Mouse (Mus musculus): Measurements from ENCODE around the gene Cdkl5. TPM values are rescaled to one million over a fixed set of nuclear protein-coding genes. Genes with fewer than 3 reads are reported as not detected.

The Cdkl5 gene
- polyA plus RNA-seq, 1 experiment from 2014 or later: 4.7 TPM

DNA sequence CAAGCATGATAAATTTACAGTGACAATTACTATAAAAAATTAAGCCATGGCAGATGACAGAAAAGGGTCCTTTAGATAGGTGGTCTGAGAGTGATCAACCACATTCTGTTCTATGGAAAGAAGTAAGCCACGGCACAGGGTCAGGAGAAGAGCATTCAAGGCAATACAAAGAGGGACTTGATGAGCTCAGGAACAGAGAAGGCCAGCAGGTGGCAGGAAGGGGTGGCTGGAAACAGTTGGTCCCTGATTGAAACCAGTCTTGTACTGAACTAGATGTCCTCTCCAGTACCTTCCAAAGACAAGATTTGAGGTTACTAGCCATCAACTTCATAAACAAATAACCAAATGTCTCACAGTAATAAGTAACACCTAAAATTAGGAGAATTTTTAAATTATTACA is 59.0 kb downstream of the Cdkl5 start:
- Histone ChIP-seq H3K4me2 (ENCODE audit: low read length) (no peak overlapping the region), H3K9me3 (replicated peaks; ENCODE audit: control insufficient read depth, low read length, poor library complexity, severe bottlenecking) (no peaks in the 10 kb centered on the region), H3K27ac (ENCODE audit: low read length) (no peak overlapping the region), H3K36me3 (ENCODE audit: control insufficient read depth, insufficient read depth, low read length) (no peaks in the 10 kb centered on the region), H3K4me3 (ENCODE audit: low read depth, low read length) (no peak overlapping the region), H3K4me1 (ENCODE audit: control insufficient read depth, insufficient read depth, low read length) (no peaks in the 10 kb centered on the region), H3K9ac (ENCODE audit: low read depth, low read length) (no peak overlapping the region), H3K27me3 (ENCODE audit: control insufficient read depth, insufficient read depth, low read depth, low read length) (no peaks in the 10 kb centered on the region; the same call in 1 of the 2 replicates)
- ATAC-seq: no peak
- WGBS: 55% methylated on average over 1 of the region's 1 CpGs

DNA sequence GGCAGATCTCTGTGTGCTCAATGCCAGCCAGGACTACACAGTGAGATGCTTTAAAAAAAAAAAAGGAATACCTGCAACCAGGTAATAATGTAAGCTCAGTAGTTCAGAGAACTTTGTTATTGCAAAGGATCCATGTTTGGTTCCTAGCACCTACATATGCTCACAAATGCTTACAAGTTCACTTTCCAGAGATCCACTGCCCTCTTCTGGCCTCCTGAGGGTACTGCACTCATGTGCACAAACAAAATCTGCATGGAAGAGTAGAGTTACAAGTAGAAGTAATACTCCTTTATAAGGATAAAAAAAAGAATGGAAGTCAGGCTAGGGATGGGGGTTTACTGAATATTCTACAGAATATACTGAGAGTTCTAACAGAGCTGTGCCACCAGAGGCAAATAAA is 63.8 kb downstream of the Cdkl5 start:
- H3K27ac ChIP-seq (ENCODE audit: low read length): no peak overlapping the region
- H3K36me3 ChIP-seq (ENCODE audit: control insufficient read depth, insufficient read depth, low read length): no peaks in the 10 kb centered on the region
- no peak overlapping the region for H3K9ac ChIP-seq (ENCODE audit: low read depth, low read length)
- no peak overlapping the region for H3K4me3 ChIP-seq (ENCODE audit: low read depth, low read length)
- H3K4me2 ChIP-seq (ENCODE audit: low read length): no peak overlapping the region
- no peak for ATAC-seq
- H3K4me1 ChIP-seq (ENCODE audit: control insufficient read depth, insufficient read depth, low read length): no peaks in the 10 kb centered on the region
- H3K9me3 ChIP-seq (replicated peaks; ENCODE audit: control insufficient read depth, low read length, poor library complexity, severe bottlenecking): no peaks in the 10 kb centered on the region
- no peaks in the 10 kb centered on the region for H3K27me3 ChIP-seq (ENCODE audit: control insufficient read depth, insufficient read depth, low read depth, low read length)

DNA sequence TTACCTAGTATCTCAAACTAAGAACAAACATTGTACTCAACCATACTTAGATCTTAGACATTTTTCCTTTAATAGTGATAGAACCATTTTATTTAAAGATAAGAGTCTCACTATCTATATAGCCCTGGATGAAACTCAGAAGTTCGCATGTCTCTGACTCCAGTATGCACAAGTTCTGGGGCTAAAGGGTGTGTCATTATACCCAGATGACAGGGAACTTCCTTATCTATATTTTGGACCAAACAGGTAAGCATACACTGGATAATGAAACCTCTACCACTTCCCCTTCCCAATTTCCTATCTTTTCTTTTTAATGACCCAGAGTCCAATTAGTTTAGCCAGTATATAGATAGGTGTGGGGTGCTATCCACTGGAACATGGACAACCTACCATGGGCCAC is 65.6 kb downstream of the Cdkl5 start:
- Histone ChIP-seq H3K27me3 (ENCODE audit: control insufficient read depth, insufficient read depth, low read depth, low read length) (no peaks in the 10 kb centered on the region), H3K4me1 (ENCODE audit: control insufficient read depth, insufficient read depth, low read length) (no peaks in the 10 kb centered on the region), H3K9ac (ENCODE audit: low read depth, low read length) (no peak overlapping the region), H3K4me3 (ENCODE audit: low read depth, low read length) (no peak overlapping the region), H3K9me3 (replicated peaks; ENCODE audit: control insufficient read depth, low read length, poor library complexity, severe bottlenecking) (no peaks in the 10 kb centered on the region), H3K27ac (ENCODE audit: low read length) (no peak overlapping the region), H3K36me3 (ENCODE audit: control insufficient read depth, insufficient read depth, low read length) (no peaks in the 10 kb centered on the region), H3K4me2 (ENCODE audit: low read length) (no peak overlapping the region)
- ATAC-seq: no peak
- 92% methylated on average over 1 of the region's 1 CpGs for WGBS

DNA sequence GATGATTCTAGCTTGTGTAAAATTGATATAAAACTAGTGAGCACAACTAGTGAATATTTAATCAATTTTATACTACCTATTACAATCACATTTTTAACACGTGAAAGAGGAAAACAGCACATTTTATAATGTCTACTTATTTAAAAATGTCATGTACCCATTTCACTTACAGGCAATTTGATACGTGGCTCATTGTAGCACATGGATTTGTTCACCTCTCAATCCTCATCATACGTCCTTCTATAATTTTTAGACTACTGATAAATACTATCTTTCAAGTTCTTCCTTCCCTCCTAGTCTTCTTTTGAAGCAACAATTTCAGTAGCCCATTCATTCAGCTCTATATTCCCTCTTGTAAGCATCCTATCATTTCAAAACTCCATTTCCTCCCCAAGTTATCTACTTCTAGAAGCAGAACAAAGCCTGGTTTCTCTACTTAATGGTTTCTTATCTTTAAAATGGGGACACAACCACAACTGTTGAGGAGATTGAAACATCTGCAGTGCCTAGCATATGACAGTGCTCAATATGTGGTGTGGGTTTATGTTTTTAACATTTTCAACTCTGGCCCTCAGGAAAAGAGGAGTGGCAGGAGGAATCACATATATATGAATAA is 75.4 kb downstream of the Cdkl5 start:
- no peaks in the 10 kb centered on the region for H3K9me3 ChIP-seq (replicated peaks; ENCODE audit: control insufficient read depth, low read length, poor library complexity, severe bottlenecking)
- H3K4me1 ChIP-seq (ENCODE audit: control insufficient read depth, insufficient read depth, low read length): no peaks in the 10 kb centered on the region
- no peak overlapping the region for H3K4me3 ChIP-seq (ENCODE audit: low read depth, low read length)
- no peak for ATAC-seq
- H3K27me3 ChIP-seq (ENCODE audit: control insufficient read depth, insufficient read depth, low read depth, low read length): no peaks in the 10 kb centered on the region
- no peak overlapping the region for H3K9ac ChIP-seq (ENCODE audit: low read depth, low read length)
- H3K27ac ChIP-seq (ENCODE audit: low read length): no peak overlapping the region
- WGBS: 87% methylated on average over 3 of the region's 3 CpGs
- no peak overlapping the region for H3K4me2 ChIP-seq (ENCODE audit: low read length)
- no peaks in the 10 kb centered on the region for H3K36me3 ChIP-seq (ENCODE audit: control insufficient read depth, insufficient read depth, low read length)

DNA sequence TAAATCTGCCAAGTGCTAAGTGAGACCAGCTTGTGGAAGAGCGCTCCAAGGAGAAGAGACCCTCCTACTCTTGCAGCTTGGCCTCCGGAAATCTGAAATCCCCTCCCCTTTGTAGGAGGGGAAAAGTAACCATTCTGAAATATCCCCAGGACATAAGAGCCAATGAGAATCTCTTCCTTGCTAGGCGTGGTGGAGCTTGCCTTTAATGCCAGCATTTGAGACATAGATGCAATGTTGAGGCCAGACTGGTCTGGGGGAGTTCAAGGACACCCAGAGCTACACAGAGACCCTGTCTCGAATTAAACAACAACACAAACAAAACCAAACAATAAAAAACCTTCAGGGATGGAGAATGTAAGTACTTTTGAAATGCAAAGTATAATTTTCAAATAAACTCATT is 87.6 kb downstream of the Cdkl5 start, which contains the start of gene Gja6:
Gja6 (minus strand) TSS at position 101 of the 400 bp plus-strand sequence.
- Histone ChIP-seq H3K4me2 (ENCODE audit: low read length) (no peak within 1 kb of the TSS), H3K36me3 (ENCODE audit: control insufficient read depth, insufficient read depth, low read length) (no peaks in the 10 kb centered on the region), H3K9ac (ENCODE audit: low read depth, low read length) (no peak within 1 kb of the TSS), H3K4me1 (ENCODE audit: control insufficient read depth, insufficient read depth, low read length) (no peaks in the 10 kb centered on the region), H3K27me3 (ENCODE audit: control insufficient read depth, insufficient read depth, low read depth, low read length) (no peaks in the 10 kb centered on the region), H3K4me3 (ENCODE audit: low read depth, low read length) (no peak within 1 kb of the TSS), H3K27ac (ENCODE audit: low read length) (no peak within 1 kb of the TSS), H3K9me3 (replicated peaks; ENCODE audit: control insufficient read depth, low read length, poor library complexity, severe bottlenecking) (no peaks in the 10 kb centered on the region)
- 82% methylated on average over 4 of the region's 4 CpGs for WGBS
- ATAC-seq: no peak

DNA sequence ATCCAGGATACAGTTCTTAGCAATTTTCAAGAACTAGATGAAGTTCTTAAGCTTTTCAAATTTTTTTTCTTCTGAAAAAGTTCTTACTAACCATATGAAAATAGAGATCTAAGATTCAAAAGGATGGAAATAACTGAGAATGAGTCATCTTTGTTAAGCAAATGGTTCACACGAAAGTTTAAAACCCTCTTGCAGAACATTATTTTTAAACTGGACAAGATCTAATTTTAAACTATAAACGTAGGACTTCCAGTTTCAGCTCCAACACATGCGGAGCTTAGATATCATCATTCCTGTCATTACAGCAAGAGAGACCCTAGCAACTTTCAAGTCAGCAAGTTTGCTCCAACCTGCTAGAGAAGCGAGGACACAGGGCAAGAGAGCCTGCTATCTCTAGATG is 88.0 kb downstream of the Cdkl5 start:
- H3K27me3 ChIP-seq (ENCODE audit: control insufficient read depth, insufficient read depth, low read depth, low read length): no peaks in the 10 kb centered on the region
- no peaks in the 10 kb centered on the region for H3K36me3 ChIP-seq (ENCODE audit: control insufficient read depth, insufficient read depth, low read length)
- H3K4me1 ChIP-seq (ENCODE audit: control insufficient read depth, insufficient read depth, low read length): no peaks in the 10 kb centered on the region
- H3K9ac ChIP-seq (ENCODE audit: low read depth, low read length): no peak overlapping the region
- WGBS: 83% methylated on average over 4 of the region's 4 CpGs
- H3K9me3 ChIP-seq (replicated peaks; ENCODE audit: control insufficient read depth, low read length, poor library complexity, severe bottlenecking): no peaks in the 10 kb centered on the region
- no peak overlapping the region for H3K4me3 ChIP-seq (ENCODE audit: low read depth, low read length)
- ATAC-seq: no peak
- H3K4me2 ChIP-seq (ENCODE audit: low read length): no peak overlapping the region
- H3K27ac ChIP-seq (ENCODE audit: low read length): no peak overlapping the region

DNA sequence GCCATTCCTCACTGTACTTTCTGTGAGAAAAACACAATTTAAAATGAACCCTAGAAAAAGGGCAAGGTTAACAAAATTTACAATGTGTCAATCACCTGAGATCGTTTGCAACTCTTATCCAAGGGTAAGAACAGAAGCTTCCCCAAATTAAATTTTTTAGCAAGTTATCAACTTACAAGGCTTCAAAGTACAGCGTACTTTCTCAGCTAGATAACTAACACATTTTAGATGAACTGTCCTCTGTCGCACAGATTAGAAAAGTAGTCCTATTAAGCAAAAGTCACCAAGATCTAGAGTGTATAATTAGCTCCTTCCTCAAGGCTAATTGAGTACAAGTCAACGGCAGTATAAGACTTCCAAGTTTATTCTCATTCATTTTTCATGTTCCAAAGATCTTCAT is 88.6 kb downstream of the Cdkl5 start:
- no peak for ATAC-seq
- Histone ChIP-seq H3K27me3 (ENCODE audit: control insufficient read depth, insufficient read depth, low read depth, low read length) (no peaks in the 10 kb centered on the region), H3K9me3 (replicated peaks; ENCODE audit: control insufficient read depth, low read length, poor library complexity, severe bottlenecking) (no peaks in the 10 kb centered on the region), H3K4me3 (ENCODE audit: low read depth, low read length) (no peak overlapping the region), H3K4me2 (ENCODE audit: low read length) (no peak overlapping the region), H3K9ac (ENCODE audit: low read depth, low read length) (no peak overlapping the region), H3K4me1 (ENCODE audit: control insufficient read depth, insufficient read depth, low read length) (no peaks in the 10 kb centered on the region), H3K36me3 (ENCODE audit: control insufficient read depth, insufficient read depth, low read length) (no peaks in the 10 kb centered on the region), H3K27ac (ENCODE audit: low read length) (no peak overlapping the region)
- WGBS: 84% methylated on average over 4 of the region's 4 CpGs

DNA sequence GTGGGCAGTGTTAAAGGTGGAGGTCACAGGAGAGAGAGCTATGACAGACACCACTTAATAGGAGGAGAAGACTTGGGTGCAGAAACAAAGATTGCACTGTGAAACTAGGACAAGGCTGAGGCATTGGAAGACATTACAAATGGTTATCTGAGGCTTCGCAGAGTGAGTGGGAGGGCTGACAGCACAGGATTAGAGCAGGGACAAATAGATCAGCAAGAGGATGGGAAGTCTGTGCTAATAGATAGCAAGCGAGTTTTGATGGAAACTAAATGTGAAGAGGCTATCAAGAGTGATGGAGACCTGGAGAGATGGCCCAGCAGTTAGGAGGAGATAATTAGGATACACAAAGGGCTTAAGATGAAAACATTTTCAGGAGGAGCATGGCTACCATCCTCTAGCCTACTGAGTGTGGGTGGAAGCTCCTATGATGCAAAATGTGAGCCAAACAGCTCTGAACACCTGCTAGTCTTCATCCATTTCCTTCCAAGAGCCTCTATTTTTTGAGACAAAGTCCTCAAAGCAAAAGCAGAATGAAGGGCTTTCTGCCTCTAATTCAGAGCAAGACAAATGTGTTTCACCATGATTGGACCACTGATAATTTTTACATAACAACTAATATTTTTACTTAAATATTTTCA is 89.3 kb downstream of the Cdkl5 start:
- Histone ChIP-seq H3K9ac (ENCODE audit: low read depth, low read length) (no peak overlapping the region), H3K36me3 (ENCODE audit: control insufficient read depth, insufficient read depth, low read length) (no peaks in the 10 kb centered on the region), H3K27me3 (ENCODE audit: control insufficient read depth, insufficient read depth, low read depth, low read length) (no peaks in the 10 kb centered on the region), H3K27ac (ENCODE audit: low read length) (no peak overlapping the region), H3K4me2 (ENCODE audit: low read length) (no peak overlapping the region), H3K9me3 (replicated peaks; ENCODE audit: control insufficient read depth, low read length, poor library complexity, severe bottlenecking) (no peaks in the 10 kb centered on the region), H3K4me1 (ENCODE audit: control insufficient read depth, insufficient read depth, low read length) (no peaks in the 10 kb centered on the region), H3K4me3 (ENCODE audit: low read depth, low read length) (no peak overlapping the region)
- no peak for ATAC-seq
- 70% methylated on average over 2 of the region's 2 CpGs for WGBS

DNA sequence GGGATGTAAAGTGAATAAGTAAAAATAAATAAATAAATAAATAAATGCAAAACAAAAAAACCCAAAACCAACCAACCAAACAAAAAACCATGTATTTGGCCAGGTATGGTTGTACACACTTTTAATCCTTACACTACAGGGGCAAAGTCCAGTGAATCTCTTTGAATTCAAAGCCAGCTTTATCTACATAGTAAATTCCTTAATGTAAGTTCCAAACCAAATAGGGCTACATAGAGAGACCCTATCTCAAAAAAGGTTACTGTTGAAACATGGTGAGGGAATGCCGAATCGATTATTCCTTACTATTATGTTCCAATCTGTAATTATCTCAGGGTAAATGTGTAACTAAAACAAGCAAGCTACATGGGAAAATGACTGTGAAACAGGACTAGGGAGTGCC is 93.4 kb downstream of the Cdkl5 start:
- WGBS: 95% methylated on average over 2 of the region's 2 CpGs
- H3K9me3 ChIP-seq (replicated peaks; ENCODE audit: control insufficient read depth, low read length, poor library complexity, severe bottlenecking): no peaks in the 10 kb centered on the region

More for the DNA sequence above, 93.4 kb downstream of the Cdkl5 start:
- peaks cover 5% of the 10 kb centered on the region for H3K27me3 ChIP-seq (ENCODE audit: control insufficient read depth, insufficient read depth, low read depth, low read length)
- H3K36me3 ChIP-seq (ENCODE audit: control insufficient read depth, insufficient read depth, low read length): no peaks in the 10 kb centered on the region
- H3K9ac ChIP-seq (ENCODE audit: low read depth, low read length): no peak overlapping the region
- H3K4me1 ChIP-seq (ENCODE audit: control insufficient read depth, insufficient read depth, low read length): no peaks in the 10 kb centered on the region
- no peak overlapping the region for H3K4me2 ChIP-seq (ENCODE audit: low read length)
- no peak overlapping the region for H3K27ac ChIP-seq (ENCODE audit: low read length)
- ATAC-seq: no peak
- no peak overlapping the region for H3K4me3 ChIP-seq (ENCODE audit: low read depth, low read length)
